Mouse (Mus musculus) stomach, embryonic 16.5 days (tissue): ENCODE data around the gene Pum1. TPM values are rescaled to one million over a fixed set of nuclear protein-coding genes. Genes with fewer than 3 reads are reported as not detected.
A peak's percentile ranks its signal among the peaks of the same experiment; 100 is the strongest.

Source experiments
- ATAC-seq: fragments of 200-750 bp; cut with Nextera tagmentation; 2 replicates; pipeline ENCODE4 v1.8.0; 2017; ENCODE audit warnings: moderate number of reproducible peaks, moderate TSS enrichment; ENCODE audit not compliant: insufficient read depth, low FRiP score
- H3K27ac ChIP-seq: fragments of 300-500 bp; sonication (generic); 2 replicates; pipeline ENCODE4 v1.5.1; 2014; ENCODE audit warnings: low read length
- H3K27me3 ChIP-seq: fragments of 300-500 bp; sonication (generic); 2 replicates; pipeline ENCODE4 v1.6.1; 2014; ENCODE audit warnings: low read length, control low read depth, mixed read lengths; ENCODE audit not compliant: control insufficient read depth, insufficient read depth
- H3K36me3 ChIP-seq: fragments of 300-500 bp; sonication (generic); 2 replicates; pipeline ENCODE4 v1.6.1; 2014; ENCODE audit warnings: low read length; ENCODE audit not compliant: control insufficient read depth, insufficient read depth
- H3K4me1 ChIP-seq: fragments of 300-500 bp; sonication (generic); 2 replicates; pipeline ENCODE4 v1.6.1; 2014; ENCODE audit warnings: low read length, control low read depth, mixed read lengths; ENCODE audit not compliant: control insufficient read depth, insufficient read depth
- H3K4me2 ChIP-seq: fragments of 300-500 bp; sonication (generic); 2 replicates; pipeline ENCODE4 v1.6.1; 2014; ENCODE audit warnings: low read depth, low read length, mixed read lengths
- H3K4me3 ChIP-seq: fragments of 300-500 bp; sonication (generic); replicated peaks from 2 replicates; pipeline ENCODE4 v1.5.1; 2014; ENCODE audit warnings: mild to moderate bottlenecking, low read length
- H3K9ac ChIP-seq: fragments of 300-500 bp; sonication (generic); 2 replicates; pipeline ENCODE4 v1.6.1; 2014; ENCODE audit warnings: low read length
- H3K9me3 ChIP-seq: fragments of 300-500 bp; sonication (generic); replicated peaks from 2 replicates; pipeline ENCODE4 v1.6.1; 2016; ENCODE audit warnings: low read length, control low read depth; ENCODE audit not compliant: control insufficient read depth
- WGBS: fragments of 180-500 bp; shearing (Covaris S2); extraction: QIAGEN DNeasy Blood & Tissue Kit; methylation state at CpG from one replicate; pipeline ENCODE4 v1.1.7; 2014; 5-methylcytosine and 5-hydroxymethylcytosine counted together
- polyA plus RNA-seq: library from polyadenylated mRNA; unstranded; fragments of >200 nt; fragmentation: Nextera tagmentation; extraction: Ambion mirVana; gene quantifications from 2 replicates; pipeline ENCODE4 v1.2.1, GENCODE M21; 2015

Pum1 gene
- polyA plus RNA-seq, 1 experiment from 2014 or later: 73.3 TPM

DNA sequence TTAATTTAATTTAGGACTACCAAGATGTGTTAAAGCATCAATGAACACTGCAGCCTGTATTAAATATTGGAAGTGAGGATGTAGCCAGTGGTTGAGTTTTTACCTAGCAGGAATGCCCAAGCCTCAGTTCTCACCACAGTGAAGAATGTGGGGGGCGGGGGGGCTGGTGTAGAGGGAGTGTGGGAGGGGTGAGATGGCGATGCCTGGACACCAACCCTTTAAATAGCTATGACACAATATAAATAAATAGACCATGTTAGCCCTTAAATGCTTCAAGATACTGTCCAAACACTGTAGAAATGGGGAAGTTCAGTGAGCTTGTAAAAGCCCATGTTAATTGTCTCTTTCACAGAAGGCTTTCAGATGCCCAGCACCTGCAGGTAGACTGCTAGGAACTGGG is 96.8 kb downstream of the Pum1 start:
- no peak overlapping the region for H3K9ac ChIP-seq
- no peak overlapping the region for H3K4me2 ChIP-seq
- no peak overlapping the region for H3K27ac ChIP-seq
- H3K9me3 ChIP-seq: no peaks in the 10 kb centered on the region
- H3K36me3 ChIP-seq: peaks cover 31% of the 10 kb centered on the region
- no peaks in the 10 kb centered on the region for H3K4me1 ChIP-seq
- no peak overlapping the region for H3K4me3 ChIP-seq
- H3K27me3 ChIP-seq: no peaks in the 10 kb centered on the region
- 78% methylated on average over 2 of the region's 2 CpGs for WGBS
- ATAC-seq: no peak

DNA sequence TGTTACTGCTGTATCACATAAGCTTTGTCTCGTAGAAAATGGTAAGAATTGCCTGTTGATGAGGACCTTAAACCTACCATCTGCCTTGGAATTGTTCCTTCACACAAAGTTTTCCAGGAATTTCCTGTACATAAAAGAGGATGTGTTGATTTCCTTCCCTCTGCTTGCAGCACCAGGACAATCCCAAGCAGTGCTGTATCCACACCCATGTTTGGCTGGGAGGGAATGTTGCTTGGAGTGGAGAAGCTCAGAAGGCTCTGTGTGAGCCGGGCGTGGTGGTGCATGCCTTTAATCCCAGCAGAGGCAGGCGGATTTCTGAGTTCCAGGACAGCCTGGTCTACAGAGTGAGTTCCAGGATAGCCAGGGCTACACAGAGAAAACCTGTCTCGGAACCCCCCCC is 98.7 kb downstream of the Pum1 start:
- Histone ChIP-seq H3K4me2 (no peak overlapping the region), H3K4me1 (no peaks in the 10 kb centered on the region), H3K9me3 (no peaks in the 10 kb centered on the region), H3K27ac (no peak overlapping the region), H3K36me3 (peaks cover 36% of the 10 kb centered on the region), H3K9ac (no peak overlapping the region), H3K27me3 (no peaks in the 10 kb centered on the region), H3K4me3 (no peak overlapping the region)
- no peak for ATAC-seq
- WGBS: 76% methylated on average over 5 of the region's 5 CpGs

- no peak for ATAC-seq
- H3K36me3 ChIP-seq: peaks cover 31% of the 10 kb centered on the region
- no peaks in the 10 kb centered on the region for H3K9me3 ChIP-seq
- H3K27ac ChIP-seq: no peak overlapping the region
- no peak overlapping the region for H3K4me2 ChIP-seq
- no peaks in the 10 kb centered on the region for H3K27me3 ChIP-seq
- no peak overlapping the region for H3K4me3 ChIP-seq
- no peaks in the 10 kb centered on the region for H3K4me1 ChIP-seq
- 89% methylated on average over 7 of the region's 7 CpGs for WGBS
- H3K9ac ChIP-seq: no peak overlapping the region
These were observed 102.5 kb downstream of the Pum1 start for GRCm38 (mm10) chr4:130765399-130766160.

DNA sequence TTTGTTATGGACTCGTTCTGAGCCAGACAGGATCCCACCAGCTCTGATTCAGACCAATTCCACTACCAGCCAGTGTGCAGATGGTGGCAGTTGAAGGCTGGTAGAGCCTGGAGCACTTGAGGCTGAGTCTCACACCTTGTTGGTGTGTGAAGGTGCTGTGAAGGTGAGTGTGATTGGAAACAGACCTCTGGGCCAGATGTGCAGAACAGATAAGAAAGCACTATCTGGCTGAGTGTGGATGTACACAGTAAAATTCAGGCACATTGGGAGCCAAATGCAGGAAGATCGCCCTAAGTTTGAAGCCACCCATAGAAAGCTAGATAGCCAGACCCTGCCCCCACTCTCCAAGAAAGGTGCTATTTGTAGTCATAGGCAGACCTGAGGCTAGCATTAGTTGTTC is 103.3 kb downstream of the Pum1 start:
- H3K36me3 ChIP-seq: peaks cover 33% of the 10 kb centered on the region

DNA sequence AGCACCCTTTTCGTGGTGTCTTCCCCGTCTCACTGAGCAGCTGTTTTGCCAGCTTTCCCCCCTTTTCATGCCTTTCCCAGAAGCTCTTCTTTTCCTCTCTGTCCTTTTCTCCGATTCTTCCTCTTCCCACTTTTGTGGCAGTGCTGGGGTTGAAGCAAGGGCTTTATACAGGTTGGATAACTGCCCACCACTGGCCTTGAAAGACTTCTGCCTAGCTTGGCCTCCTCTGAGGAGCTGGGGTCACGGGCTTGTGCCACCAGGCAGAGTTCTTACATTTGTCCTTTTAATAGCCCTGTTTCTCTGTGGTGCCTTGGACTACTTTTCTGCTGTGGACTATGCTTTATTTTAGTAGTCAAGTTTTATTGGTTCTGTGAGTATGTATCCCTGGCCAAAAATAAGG is 103.8 kb downstream of the Pum1 start:
- no peak for ATAC-seq
- Histone ChIP-seq H3K36me3 (peaks cover 37% of the 10 kb centered on the region), H3K9me3 (no peaks in the 10 kb centered on the region), H3K4me3 (no peak overlapping the region), H3K4me1 (no peaks in the 10 kb centered on the region), H3K27me3 (no peaks in the 10 kb centered on the region), H3K4me2 (no peak overlapping the region), H3K27ac (no peak overlapping the region), H3K9ac (no peak overlapping the region)
- 92% methylated on average over 4 of the region's 4 CpGs for WGBS

More for the DNA sequence above, 103.3 kb downstream of the Pum1 start:
- Histone ChIP-seq H3K9me3 (no peaks in the 10 kb centered on the region), H3K4me1 (no peaks in the 10 kb centered on the region), H3K4me2 (no peak overlapping the region), H3K27me3 (no peaks in the 10 kb centered on the region), H3K4me3 (no peak overlapping the region), H3K27ac (no peak overlapping the region), H3K9ac (no peak overlapping the region)
- WGBS: 100% methylated on average over 1 of the region's 2 CpGs
- no peak for ATAC-seq

DNA sequence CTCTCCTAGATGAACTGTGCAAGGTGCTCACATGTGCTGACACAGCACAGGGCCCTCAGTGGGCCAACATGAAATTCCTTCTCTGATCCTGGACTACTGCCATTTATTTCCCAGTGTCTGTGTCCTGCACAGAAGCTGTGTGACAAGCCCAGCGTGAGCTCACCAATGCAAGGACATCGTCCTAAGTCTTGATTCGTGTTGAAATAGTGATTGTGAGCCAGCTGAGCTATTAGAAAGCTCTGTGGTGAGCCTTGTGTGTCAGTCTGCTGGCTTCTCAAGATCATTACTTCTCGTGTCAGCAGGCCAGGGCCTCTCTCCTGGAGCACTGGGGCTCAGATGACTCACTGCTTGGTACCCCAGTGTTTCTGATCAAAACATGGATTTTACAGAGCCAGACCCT is 110.8 kb downstream of the Pum1 start:
- Histone ChIP-seq H3K4me2 (no peak overlapping the region), H3K9ac (no peak overlapping the region), H3K9me3 (no peaks in the 10 kb centered on the region), H3K27me3 (no peaks in the 10 kb centered on the region), H3K4me1 (peaks cover 6% of the 10 kb centered on the region; the same call in 1 of the 2 replicates), H3K27ac (no peak overlapping the region), H3K4me3 (no peak overlapping the region), H3K36me3 (peaks cover 17% of the 10 kb centered on the region; the same call in 1 of the 2 replicates)
- 85% methylated on average over 4 of the region's 4 CpGs for WGBS
- no peak for ATAC-seq

DNA sequence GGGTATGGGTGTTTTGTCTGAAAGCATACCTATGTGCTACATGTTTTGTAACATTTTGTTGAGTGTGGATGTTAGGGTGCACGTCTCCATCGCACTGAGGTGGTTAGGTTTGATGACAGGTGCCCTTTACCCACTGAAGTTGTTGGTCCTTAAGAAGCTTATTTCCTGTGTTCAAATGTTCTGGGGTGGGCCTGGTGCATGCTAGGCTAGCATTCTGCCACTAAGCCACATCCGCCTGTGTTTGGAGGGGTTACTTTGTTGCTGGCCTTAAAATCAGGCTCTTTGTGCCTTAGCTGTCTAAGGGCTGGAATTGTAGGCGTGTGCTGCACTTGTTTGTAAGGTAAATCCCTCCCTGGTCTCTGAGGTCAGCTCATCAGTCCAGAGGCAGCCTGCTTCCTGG is 111.7 kb downstream of the Pum1 start:
- H3K4me1 ChIP-seq: peaks cover 6% of the 10 kb centered on the region; the same call in 1 of the 2 replicates
- no peak overlapping the region for H3K4me2 ChIP-seq
- WGBS: 82% methylated on average over 4 of the region's 4 CpGs
- H3K36me3 ChIP-seq: peaks cover 19% of the 10 kb centered on the region; the same call in 1 of the 2 replicates
- no peak overlapping the region for H3K4me3 ChIP-seq
- H3K27me3 ChIP-seq: no peaks in the 10 kb centered on the region
- no peak for ATAC-seq
- no peak overlapping the region for H3K27ac ChIP-seq
- H3K9ac ChIP-seq: no peak overlapping the region
- no peaks in the 10 kb centered on the region for H3K9me3 ChIP-seq

DNA sequence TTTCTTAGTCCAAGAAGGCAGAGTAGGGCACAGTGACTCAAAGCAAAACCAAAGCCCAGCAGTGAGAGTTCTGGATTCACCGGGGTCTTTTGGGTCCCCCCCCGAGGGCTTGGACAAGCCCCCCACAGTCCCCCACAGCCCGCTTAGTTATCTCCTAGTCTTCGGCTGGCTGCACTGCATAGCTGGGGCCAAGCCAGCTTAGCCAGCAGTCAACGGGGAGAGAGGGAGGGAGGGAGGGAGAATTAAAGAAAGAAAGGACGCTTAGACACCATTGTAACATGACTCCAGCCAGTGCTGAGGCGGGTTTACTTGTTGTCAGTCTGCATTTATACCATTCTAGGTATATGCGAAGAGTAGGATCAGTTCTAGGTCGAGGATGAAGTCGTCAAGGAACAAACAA is 114.5 kb downstream of the Pum1 start:
- H3K4me3 ChIP-seq: no peak overlapping the region
- 47% methylated on average over 10 of the region's 10 CpGs for WGBS
- H3K36me3 ChIP-seq: peaks cover 15% of the 10 kb centered on the region; the same call in 1 of the 2 replicates
- H3K9ac ChIP-seq: no peak overlapping the region
- peak overlapping the region; percentile 47; the same call in 1 of the 2 replicates for H3K27ac ChIP-seq
- ATAC-seq: no peak
- no peak overlapping the region for H3K4me2 ChIP-seq
- H3K4me1 ChIP-seq: peaks cover 6% of the 10 kb centered on the region; the same call in 1 of the 2 replicates
- no peaks in the 10 kb centered on the region for H3K27me3 ChIP-seq
- no peaks in the 10 kb centered on the region for H3K9me3 ChIP-seq

GRCm38 (mm10) chr4:130779037-130779436 is 115.9 kb downstream of the Pum1 start:
- H3K4me3 ChIP-seq: no peak overlapping the region
- no peak overlapping the region for H3K4me2 ChIP-seq
- peaks cover 6% of the 10 kb centered on the region; the same call in 1 of the 2 replicates for H3K4me1 ChIP-seq
- H3K9me3 ChIP-seq: no peaks in the 10 kb centered on the region
- peaks cover 9% of the 10 kb centered on the region; the same call in 1 of the 2 replicates for H3K36me3 ChIP-seq
- ATAC-seq: no peak
- no peak overlapping the region for H3K27ac ChIP-seq
- WGBS: 57% methylated on average over 3 of the region's 3 CpGs
- no peak overlapping the region for H3K9ac ChIP-seq
- H3K27me3 ChIP-seq: no peaks in the 10 kb centered on the region
